Mouse (Mus musculus) left cerebral cortex, postnatal 14 days (tissue): ENCODE measurements at regions not wholly inside any gene's neighbourhood (a gene's known extent, or its start where the extent isn't known, plus 50 kb on each side); places are given as distances from the start of the nearest gene placed in this dataset.

Source experiments
- DNase-seq, 2 experiments: peaks; one replicate each; pipeline ENCODE4 v3.0.0; 2021 to 2022; ENCODE audit warnings: low spot score in 2 of 2, mixed read lengths in 1 of 2
- intact Hi-C: fragments of 180-260 bp; cut with DNase I; formaldehyde crosslinking; loops from one replicate; pipeline ENCODE4 v1.15.1; 2025

- intact Hi-C loops: no loop called here
- DNase-seq: no peak
Measured at GRCm38 (mm10) chr9:47909051-47909450, 252.8 kb upstream of the Nxpe4 start.

DNA sequence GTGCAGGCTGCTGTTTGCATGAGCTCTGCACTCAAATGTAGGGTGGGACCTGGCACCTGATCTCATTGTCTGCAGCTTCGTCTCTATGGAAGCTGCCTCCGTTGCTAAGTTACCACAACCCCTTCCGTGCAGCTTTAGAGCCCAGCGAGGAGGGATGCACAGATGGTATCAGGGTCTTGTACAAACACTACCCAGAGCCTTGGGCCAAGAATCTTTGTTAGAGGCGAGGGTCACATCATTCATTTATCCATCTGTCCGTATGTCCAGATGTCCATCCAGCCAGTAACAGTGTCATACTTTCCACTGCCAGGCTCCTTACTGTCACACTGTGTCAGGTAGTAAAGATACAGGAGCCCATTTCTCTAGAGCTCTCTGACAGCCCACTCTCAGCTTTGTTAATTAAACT, 251.3 kb upstream of the Nxpe4 start:
- intact Hi-C loops: no loop called here
- peak; percentile 65 to 74 for DNase-seq

- intact Hi-C loops: no loop called here
- no peak for DNase-seq
Measured at GRCm38 (mm10) chr9:47912823-47913222, 249.0 kb upstream of the Nxpe4 start.

DNA sequence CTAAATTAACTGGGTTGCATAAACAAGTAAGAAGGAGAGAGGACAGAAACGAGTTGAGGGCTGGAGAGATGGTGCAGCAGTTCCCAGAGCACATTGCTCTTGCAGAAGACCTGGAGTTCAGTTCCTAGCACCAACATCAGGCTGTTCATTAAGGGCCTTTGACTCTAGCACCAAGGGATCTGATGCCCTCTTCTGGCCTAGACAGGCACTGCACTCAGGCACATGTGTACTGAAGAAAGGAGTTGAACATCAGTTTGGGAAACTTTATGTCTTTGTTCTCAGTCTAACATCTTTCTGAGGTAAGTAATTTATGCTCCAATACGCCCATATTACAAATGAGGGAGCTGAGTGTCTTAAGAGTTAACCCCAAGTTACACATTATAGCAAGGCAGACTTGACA, 226.5 kb upstream of the Nxpe4 start:
- no peak for DNase-seq
- intact Hi-C loops: no loop called here

DNA sequence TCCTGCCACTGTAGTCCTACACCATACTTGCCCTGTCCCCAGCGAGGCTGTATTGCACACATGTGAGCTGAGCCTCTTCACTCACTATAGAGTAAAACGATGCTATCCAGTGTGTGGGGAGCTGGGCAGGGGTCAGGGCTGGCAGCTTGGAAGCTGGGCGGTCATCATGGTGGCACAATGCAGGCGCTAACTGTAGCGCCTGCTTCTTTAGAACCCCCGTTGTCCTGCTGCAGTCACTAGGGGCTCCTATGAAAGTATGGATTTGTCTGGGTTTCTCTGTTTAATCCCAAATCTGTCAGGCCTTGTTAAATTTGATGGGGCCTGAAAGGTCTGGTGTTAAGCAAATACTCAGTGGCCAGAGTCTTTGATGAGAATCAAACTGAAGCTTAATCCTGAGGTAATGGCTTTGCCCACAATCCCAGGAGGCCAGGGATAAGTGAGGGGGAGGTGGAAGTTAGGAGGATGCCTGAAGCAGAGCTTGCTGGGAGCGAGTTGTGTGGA, 225.8 kb upstream of the Nxpe4 start:
- intact Hi-C loops: no loop called here
- DNase-seq: no peak

GRCm38 (mm10) chr9:47938941-47939710, 222.7 kb upstream of the Nxpe4 start:
- DNase-seq: no peak
- intact Hi-C loops: no loop called here

- intact Hi-C loops: no loop called here
- DNase-seq: peak; percentile 63 to 77
Measured at GRCm38 (mm10) chr9:47942761-47943583, 218.9 kb upstream of the Nxpe4 start.

- intact Hi-C loops: no loop called here
Measured at GRCm38 (mm10) chr9:47946226-47946625, 215.6 kb upstream of the Nxpe4 start.

GRCm38 (mm10) chr9:47957881-47958280, 203.9 kb upstream of the Nxpe4 start:
- intact Hi-C loops: no loop called here
- peak; percentile 42 to 78 for DNase-seq

More at GRCm38 (mm10) chr9:47946226-47946625, 215.6 kb upstream of the Nxpe4 start:
- no peak for DNase-seq

- intact Hi-C loops: no loop called here
- no peak for DNase-seq
Measured at GRCm38 (mm10) chr9:47958861-47959260, 203.0 kb upstream of the Nxpe4 start.

- intact Hi-C loops: no loop called here
- DNase-seq: no peak
Measured at GRCm38 (mm10) chr9:47961176-47961575, 200.6 kb upstream of the Nxpe4 start.

GRCm38 (mm10) chr9:47962161-47962560, 199.7 kb upstream of the Nxpe4 start:
- no peak for DNase-seq

GRCm38 (mm10) chr9:47962589-47962988, 199.2 kb upstream of the Nxpe4 start:
- intact Hi-C loops: no loop called here
- DNase-seq: no peak

More at GRCm38 (mm10) chr9:47962161-47962560, 199.7 kb upstream of the Nxpe4 start:
- intact Hi-C loops: no loop called here

DNA sequence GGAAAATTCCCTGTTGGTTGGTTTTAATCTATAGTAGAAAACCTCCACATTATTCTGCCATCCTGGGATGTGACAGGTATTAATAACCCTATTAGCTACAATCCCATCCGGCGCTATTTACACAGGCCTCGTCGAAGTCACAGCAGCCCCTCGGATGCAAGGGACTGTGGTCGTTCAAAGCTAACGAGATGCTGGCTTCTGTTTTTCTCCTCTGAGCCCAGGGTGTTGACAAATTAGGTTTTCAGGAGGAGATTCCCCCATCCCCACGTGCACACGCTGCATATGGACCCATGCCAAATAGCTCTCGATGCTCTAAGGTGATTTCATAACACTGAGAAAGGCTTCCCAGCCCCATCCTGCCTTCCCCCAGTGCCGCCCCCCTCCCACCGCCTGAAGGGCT, 188.7 kb upstream of the Nxpe4 start:
- intact Hi-C loops: loop anchor here (10.0 kb wide), 1 partner anchor 192 kb away; the partner anchor contains the start of gene Nxpe4
- no peak for DNase-seq

DNA sequence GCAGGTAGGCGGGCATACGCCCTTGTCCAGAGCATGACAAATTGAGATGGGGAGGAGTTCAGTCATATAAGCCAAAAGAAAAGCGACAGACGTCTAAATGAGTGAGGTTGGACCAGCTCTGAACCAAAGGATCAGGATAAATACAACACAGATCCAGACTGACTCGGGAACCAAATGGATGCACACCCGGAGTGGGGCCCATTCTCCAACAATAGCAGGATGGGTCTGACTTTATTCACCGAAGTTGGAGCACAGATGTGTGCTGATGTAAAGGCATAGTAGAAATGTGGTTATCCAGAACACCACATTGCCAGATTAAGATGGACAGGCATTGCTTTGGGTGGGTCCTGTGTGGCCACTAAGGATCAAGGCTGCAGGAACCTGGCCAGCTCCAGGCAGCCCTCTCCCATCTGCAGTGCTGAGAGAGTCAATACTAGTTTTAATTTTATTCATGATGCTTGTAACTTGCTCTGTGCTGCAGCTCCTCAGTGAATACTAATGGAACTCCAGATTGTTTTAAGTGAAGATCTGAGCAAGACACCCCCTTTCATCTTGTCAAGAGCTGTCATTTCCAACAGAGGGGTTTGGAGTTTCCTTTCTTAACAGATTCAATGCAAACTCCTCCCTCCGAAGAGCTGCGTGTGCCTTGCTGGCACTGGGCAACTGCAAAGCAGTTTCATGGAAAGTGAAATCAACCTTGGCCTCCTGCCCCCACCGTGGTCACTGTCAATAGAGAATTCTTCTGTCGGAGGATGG, 176.3 kb upstream of the Nxpe4 start:
- intact Hi-C loops: no loop called here
- no peak for DNase-seq

GRCm38 (mm10) chr9:47987266-47987665, 174.6 kb upstream of the Nxpe4 start:
- DNase-seq: no peak
- intact Hi-C loops: no loop called here

- peak; percentile 40 to 50 for DNase-seq
- intact Hi-C loops: no loop called here
Measured at GRCm38 (mm10) chr9:47994671-47995070, 167.2 kb upstream of the Nxpe4 start.

DNA sequence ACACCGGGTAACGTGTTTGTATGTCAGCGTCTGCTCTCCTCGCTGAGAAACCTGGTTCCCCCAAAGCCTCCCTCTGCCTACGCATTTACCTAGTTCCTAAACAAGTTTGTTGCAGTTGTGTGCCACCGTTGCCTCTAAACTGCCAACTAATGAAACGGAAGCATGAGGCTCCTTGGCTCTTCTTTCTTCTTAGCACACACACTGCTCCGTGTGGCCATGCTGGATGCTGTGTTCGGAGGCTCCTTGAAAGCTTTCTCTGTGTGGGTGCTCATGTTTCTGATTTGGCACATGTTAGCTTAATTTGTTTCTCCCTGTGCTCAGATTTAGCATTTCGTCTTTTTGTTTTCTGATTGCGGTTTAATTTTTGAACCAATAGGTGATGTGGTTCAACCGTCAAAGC, 162.2 kb upstream of the Nxpe4 start:
- intact Hi-C loops: no loop called here
- DNase-seq: peak; percentile 9 to 39

- peak in 1 of 2 experiments; percentile 48 for DNase-seq
- intact Hi-C loops: no loop called here
Measured at GRCm38 (mm10) chr9:48029021-48029420, 132.8 kb upstream of the Nxpe4 start.

DNA sequence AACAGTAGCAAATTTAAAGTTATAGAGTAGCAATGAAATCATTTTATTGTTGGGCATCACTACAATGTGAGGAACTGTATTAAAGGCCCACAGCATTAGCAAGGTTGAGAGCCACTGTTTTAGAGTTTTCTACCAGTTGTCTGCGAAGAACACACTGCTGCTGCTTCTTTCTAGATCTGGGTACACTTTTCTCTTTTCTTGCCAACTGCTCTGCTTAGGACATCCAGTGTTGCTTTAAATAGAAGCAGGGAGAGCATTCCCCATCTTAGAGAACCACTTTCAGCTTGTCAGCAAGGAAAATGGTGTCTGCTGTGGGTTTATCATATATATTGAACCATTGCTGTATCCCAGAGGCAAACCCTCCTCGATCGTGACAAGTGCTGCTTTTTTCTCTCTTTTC, 131.0 kb upstream of the Nxpe4 start:
- DNase-seq: peak in 1 of 2 experiments; percentile 22
- intact Hi-C loops: no loop called here
